Mouse (Mus musculus) kidney, adult 11 months (tissue): Measurements from ENCODE around the gene Fam117b.

Experiments
- DNase-seq: peaks from one replicate; pipeline ENCODE4 v3.0.0; 2022

The Fam117b gene

DNA sequence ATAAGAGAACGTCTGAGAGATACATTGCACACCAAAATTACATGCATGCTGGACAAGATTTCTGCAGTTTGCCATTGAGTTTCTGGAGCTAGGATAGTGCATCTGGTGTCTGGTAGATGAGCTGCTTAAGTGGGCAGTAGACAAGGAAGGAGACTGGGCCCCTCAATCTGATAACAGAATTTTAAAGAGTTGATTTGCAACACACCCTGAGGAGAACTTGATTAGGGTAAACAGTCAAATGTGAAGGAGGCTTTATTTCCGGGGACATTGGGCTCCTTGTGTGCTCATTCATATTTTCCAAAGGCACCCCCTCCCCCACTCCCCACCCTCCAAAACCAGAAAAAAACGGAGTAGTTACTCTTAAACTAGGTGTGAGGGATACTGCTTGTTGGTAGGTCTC, 2.0 kb downstream of the Fam117b start:
- DNase-seq, result no peak

DNA sequence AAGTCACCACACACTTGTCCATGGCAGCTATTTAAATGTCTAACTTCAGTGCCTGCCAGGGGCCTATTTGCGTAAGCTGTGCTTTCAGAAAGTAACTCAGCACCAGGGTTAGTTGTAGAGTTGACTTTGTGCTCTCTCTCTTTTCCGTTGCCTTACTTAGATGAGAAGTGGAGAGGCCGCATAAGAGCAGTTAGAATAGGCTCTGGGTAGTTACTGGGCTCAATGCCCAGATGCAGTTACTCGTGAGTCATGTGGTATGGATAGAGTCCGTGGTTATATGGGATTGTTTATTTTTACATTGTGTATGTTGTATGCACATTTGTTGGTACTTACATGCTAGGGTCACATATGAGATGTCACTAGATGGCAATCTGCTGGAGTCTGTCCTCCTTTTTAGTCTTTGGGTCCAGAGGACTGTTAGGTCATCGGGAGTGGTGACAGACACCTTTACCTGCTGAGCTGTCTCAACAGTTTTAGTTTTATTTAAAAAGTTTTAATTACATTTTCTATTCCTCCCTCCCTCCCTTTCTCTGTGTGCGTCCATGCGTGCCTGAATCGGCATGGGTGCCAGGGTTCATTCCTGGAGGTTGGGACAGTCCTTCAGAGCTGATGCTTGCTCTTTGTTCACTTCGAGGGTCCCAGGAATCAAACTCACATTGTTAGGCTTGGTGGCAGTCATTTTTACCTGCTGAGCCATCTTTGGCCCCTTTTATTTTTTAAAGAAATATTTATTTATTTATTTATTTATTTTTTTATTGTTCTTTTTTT, 3.2 kb downstream of the Fam117b start:
- no peak for DNase-seq

DNA sequence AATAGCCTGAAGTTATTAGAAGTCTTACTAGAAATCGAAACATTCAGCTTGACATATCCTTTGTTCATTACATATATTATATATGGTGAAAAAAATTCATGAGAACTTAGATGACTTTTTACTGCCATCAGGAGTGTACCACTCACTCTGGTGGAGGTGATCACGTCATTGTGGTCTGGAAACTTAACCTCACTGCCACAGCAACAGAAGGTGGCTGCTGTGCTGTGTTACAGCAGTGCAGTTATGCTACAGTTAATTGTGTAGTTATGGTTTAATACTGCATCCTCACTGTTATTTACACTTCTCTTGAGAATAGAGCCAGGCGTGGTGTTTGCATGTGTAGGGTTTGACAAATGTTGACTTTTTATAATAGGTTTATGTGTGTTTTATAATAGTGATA, 4.6 kb downstream of the Fam117b start:
- no peak for DNase-seq

DNA sequence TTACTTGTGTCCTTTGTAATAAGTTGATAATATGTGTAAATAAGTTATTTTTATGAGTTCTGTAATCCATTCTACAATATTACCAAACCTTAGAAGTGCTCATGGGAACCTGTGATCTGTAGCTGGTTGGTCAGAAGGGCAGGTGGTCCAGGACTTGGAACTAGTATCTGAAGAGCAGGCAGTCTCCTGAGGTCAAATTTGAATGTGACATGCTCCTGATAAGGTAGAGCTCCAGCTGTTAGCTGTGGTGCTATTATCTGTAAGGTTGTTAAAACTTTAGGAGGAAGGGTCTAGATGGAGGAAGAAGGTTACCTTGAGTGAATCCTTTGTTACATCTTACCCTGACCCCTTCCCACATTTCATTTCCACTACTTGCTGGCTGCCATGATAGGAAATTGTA, 5.3 kb downstream of the Fam117b start:
- DNase-seq, result no peak

DNA sequence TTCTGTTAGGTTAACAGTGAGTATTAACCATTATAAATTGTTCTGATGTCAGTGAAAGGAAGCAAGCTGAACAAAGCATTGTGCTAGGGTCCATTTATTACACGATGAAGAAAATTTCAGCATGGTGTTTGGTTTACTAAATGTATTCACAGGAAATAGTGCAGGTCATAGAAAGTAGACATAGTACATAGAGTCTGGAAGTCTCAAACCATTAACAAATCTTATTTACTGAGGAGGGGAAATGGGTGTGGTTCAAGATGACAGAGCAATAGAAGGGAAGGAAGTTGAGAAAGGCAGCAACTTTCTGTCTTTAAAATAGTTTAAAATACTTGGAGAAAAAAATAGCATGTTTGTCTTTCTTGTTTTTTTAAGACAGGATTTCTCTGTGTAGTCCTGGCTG, 10.4 kb downstream of the Fam117b start:
- no peak for DNase-seq

DNA sequence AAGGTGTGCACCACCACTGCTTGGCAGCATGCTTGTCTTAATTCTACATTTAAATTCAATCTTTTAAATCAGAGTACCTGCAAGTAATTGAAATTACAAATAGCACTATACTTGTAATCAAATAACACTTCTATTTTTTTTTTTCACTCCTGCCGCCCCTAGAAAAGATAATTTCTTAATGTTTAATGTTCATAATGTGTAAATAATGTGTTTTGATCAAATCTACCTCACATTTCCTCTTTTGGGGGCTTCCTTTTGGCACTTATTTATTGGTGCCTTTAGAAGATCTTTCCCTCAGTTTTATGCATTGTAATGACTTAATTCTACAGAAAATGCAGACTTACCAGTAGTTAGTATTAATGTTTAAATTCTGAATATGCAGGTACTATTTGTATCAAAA, 10.9 kb downstream of the Fam117b start:
- no peak for DNase-seq

DNA sequence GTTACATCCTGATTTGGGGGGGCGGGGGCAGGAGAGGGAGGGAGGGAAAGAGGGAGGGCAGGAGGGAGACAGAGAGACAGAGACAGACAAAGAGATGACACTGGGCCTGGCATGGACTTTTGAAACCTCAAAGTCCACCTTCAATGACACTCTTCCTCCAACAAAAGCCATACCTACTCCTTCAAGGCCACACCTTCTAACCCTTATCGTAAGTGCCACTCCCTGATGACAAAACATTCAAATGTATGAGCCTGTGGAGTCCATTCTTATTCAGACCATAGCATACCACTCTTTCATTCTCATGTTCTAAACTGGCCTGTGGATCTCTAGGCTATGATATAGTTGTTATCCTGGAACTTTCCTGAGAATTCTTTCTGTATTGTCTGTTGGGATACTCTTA, 11.6 kb downstream of the Fam117b start:
- DNase-seq, result no peak

DNA sequence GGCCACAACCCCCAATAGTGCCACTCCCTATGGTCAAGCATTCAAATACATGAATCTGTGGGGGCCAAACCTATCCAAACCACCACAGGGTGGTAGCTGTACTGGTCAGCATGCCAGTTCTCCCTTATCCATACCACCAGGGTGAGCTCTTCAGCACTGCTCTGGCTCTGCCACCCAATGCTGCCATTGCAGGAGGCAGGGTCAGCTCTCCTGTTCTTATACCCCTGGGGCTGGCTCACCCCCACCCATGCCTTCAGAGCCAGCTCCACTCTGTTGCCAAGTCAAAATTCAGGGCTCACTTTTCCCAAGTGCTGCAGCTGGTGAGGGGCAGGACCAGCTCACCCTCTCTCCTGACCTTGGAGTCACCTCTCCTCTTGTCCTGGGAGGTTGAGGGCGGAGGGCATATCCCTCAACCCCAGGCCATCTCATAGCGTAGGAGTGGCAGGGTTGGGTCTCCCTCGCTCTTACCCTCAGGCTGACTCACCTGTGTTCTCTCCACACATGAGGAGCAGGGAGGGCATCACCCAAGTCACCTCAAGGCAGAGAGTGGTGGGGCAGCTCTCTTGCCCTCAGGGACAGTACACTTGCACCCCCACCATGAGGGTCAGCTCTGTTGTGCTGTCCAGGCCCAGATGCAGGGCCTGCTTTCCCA, 13.3 kb downstream of the Fam117b start:
- DNase-seq, result no peak

DNA sequence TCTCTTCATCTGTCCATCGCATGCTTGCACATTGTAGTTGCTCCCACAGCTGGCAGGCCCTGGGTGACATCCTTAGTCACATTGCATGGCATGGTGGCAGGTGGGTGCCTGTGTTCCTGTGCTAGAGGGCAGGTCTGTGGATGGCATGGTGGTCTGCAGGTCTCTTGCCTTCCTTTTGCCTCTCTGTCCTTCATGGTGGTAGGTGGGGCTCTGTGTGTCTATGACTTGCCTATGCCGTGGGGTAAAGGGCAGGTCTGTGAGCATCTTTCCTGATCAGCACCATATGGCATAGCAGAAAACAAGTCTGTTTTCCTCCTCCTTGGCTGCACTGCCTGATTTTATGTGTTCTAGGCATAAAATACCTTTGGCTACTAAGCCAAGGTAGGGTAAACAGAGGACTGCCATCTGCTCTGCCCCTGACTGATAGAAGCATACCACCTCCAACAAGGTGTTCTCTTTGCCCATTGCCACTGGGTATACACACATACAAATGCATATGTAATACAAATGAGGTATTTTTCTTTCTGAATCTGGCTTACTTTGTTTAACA, 14.4 kb downstream of the Fam117b start:
- no peak for DNase-seq

DNA sequence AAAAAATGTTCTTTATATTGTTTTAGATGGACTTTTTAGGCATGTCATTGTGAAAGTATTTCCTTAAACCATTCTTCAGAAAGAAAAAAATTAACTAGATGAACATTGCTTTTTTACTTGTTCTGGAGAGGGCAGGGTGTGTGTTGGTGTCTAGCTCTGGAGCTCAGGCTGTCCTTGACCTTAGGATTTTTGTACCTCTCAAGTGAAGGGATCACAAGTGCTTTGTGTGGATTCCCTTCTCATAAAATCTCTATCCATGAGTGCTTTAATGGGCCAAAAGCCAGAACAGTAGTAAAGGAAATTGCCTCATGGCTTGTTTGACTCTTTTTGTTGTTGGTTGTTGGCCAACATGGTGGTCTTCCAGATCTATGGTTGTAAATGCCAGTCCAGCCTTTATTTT, 18.1 kb downstream of the Fam117b start:
- DNase-seq, result no peak

DNA sequence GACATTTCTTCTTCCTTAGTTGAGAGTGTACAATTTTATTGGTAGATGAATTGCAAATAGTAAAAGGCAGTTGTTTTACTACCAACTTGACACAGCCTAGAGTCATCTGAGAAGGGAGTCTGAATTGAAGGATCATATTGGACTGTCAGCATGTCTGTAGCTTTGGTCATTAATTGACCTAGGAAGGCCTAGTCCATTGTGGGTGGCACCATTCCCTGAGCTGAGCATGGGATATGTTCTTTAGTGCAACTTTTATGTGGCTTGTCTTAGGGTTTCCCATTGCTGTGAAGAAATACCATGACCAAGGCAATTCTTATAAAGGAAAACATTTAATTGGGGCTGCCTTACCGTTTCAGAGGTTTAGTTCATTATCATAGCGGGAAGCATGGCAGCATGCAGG, 20.2 kb downstream of the Fam117b start:
- no peak for DNase-seq

DNA sequence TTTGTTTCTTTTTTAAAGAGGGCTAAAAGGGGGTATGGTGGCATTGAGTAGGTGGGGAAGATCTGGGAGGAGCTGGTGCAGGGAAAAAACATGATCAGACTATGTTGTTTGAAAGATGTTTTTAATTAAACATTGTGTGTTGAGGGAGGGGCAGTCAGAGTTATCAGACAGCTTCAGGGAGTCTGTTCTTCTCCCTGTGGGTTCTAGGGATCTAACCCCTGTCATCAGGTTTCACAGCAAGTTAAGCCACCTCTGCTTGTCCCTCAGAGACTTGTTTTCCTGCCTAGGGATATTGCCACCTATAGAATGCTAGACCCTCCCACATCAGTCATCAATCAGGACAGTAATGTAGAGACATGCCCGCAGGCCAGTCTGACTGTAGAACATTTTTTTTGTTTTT, 28.3 kb downstream of the Fam117b start:
- no peak for DNase-seq

DNA sequence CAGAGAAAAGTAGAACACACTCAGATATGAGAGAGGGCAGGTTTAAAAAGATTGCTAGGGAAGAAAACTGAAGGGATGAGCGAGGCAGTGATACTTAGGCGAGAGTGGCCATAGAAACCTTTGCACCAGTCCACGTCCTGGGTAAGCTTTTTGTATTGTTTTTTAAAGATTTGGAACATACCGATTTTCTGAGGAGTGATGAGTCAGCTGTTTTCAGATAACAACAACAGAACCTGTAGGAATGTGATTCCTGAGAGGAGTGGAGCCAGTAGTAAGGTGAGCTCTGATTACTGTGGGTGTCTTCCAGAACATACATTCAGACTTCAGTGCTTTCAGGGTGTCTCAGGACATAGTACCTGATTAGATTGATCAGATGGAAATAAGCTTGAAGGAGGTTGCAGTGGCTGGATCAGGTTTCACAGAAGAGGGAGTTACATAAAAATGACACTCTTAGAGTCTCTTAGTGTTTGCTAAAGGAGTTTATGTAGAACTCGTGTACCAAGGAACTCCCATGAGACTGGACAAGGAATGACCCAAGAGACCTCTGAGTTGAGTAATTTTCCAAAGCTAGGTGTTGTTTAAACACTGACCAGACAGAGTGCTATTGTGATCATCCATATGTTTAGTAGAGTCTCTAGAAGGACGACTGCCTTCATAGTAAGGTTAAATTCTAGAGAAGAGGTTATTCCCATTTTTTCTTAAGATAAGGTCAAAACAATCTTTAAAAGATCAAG, 29.4 kb downstream of the Fam117b start:
- no peak for DNase-seq

DNA sequence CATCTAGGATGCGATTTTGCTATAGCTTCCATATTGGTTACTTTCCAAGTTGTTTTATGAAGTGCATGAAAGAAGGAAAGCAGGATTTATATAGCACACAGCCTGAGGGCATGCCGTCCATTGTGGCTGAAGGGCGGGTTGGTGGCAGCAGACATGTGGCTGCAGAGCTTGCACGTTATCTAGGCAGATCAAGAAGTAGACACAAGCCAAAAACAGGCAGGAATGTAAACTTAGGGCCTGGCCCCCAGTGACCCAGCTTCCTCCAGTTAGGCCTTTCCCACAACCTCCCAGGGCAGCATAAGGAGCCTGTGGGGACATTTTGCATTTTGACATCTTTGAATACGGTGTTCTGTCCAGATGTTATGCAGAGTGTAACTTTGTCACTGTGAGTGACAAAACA, 31.0 kb downstream of the Fam117b start:
- no peak for DNase-seq

DNA sequence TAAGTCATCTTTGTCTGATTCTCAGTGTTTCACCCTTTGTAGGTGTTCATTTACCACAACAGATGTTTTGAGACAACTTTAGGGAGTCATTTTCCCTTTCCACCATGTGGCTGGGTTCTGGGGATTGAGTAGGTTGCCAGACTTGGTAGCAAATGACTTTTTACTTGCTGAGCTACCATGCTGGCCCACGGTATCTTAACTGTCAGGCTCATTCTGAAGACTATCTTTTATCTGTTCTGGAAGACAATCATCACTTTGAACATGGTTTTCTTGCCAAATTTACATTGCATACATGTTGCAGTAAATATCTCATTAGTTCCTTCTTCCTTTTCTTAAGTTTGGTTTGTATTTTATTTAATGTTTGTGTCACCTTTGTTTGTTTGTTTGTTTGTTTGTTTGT, 33.2 kb downstream of the Fam117b start:
- DNase-seq, result no peak

DNA sequence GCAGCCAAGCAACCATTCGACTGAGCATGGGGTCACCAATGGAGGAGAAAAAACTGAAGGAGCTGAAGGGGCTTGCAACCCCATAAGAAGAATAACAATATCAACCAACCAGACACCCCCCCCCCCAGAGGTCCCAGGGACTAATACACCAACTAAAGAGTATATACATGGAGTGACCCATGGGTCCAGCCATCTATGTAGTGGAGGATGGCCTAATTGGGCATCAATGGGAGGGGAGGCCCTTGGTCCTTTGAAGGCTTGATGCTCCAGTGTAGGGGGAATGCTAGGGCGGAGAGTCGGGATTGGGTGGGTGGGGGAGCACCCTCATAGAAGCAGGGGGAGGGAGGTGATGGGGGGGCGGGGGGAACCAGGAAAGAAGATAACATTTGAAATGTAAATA, 34.7 kb downstream of the Fam117b start:
- DNase-seq, result no peak

DNA sequence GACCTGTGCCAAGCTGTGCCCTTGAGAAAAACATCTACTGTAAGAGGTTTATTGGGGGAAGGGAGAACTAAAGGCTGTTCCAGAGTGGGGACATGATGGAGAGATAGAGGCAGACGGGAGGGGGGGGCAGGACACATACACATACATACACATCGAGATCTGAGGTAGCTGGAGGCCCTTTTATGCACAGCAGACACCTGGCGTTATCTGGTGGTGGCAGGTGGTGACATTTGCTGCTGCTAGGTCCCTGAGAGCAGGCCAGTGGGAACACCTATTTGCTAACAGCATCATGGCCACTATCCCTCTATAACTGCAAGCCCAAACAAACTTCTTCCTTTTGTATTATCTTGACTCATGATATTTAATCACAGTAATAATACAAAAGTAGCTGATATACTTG, 44.4 kb downstream of the Fam117b start:
- DNase-seq, result no peak

DNA sequence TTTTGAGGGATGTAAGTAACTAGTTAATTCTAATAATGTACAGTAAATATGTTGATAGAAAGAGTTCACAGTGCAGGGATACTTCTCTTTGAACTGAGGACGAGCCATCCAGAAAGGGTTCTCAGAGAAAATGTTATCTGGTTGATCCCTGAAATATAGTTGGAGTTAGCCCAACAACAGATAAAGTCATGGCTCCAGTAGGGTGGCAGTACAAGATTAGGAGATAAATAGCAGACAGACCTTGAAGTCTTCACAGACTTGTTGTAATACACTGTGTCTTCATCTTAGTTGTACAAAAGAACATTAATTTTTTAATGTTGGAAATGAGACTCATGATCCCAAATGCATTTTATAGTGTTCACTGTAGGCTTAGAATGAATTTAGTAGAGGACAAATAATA, 47.1 kb downstream of the Fam117b start:
- DNase-seq, result no peak

DNA sequence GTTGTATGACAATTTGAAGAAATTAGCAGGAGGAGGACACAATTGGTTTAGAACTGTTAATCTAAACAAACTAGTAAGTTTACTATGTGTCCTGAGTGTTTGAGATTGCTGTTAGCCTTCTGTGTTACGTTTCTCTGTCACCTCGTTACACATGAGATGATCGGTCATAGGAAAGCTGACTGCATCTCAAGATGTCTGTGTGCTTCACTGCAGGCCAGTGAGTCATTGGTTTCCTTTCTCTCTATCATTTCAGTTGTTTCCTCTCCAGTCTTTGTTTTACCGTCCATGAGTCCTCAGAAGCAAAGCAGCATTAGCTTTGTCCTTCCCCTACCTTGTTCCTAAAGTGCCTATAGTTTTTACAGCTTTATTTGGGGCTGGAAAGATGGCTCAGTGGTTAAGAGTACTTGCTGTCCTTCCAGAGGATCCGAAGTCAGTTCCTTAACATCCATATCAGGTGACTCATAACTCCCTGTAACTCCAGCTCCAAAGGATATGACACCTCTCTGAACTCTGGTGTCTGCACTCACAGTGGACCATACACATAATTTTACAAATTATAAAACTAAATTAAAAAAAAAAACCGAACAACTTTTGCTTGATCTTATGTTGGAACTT, 53.5 kb downstream of the Fam117b start:
- no peak for DNase-seq

DNA sequence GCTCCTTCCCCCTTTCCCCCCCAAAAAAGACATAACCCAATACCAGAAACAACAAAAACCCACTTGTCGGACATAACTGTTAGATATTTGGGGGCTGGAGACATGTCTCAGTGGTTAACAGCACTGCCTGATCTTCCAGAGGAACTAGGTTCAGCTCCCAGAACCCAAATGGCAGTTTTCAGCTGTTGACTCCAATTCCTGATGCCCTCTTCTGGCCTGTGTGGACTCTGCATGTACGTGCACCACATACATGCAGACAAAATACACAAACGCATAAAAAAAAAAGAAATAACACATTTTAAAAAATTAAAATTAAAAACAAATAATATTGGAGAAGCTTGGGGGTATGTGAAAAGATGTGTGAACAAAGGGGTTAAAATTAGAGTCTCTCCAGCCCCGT, 54.5 kb downstream of the Fam117b start:
- DNase-seq, result no peak

DNA sequence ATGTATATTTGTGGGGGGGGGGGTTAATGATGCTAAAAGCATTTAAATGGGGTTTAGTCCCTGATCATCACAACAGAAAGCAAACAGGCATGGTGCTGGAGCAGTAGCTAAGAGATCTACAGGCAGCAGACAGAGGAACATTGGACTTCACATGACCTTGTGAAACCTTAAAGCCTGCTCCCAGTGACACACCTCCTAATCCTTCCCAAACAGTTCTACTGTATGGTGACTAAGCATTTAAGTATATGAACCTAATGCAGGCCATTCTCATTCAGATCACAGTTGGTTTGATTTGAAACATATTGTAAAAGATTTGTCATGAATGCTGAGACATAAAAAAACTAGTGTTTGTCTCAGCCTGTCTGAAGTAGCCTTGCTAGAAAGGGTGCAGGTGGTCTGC, 73.8 kb downstream of the Fam117b start:
- no peak for DNase-seq

DNA sequence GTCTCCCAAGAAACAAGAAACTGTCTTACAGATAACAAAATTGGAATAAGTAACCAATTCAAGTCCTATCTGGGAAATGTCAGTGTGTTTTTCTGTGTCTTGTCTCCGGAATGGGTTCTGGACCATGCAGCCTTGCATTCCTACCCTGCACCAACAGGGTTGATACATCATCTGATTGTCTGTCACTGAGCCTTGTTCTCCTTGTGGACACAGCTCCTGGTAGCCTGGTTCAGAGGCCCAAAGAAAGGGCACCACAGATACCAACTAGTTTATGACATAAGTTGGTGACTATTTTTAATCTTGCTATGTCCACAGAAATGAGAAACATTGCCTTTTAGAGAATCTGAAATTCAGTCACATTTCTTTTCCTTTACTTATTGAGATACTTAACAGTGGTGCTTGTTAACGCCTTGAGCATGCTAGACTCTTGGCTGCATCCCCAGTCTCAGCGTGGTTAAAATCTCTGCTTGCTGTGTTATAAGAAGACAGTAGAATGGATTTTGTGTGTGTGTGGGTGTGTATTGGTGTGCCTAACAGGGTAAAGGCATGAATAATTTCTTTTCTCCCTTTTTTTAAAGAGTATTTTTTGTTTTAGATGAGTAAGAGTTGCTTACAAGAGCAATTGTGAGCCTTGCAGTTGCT, 74.7 kb downstream of the Fam117b start:
- no peak for DNase-seq

DNA sequence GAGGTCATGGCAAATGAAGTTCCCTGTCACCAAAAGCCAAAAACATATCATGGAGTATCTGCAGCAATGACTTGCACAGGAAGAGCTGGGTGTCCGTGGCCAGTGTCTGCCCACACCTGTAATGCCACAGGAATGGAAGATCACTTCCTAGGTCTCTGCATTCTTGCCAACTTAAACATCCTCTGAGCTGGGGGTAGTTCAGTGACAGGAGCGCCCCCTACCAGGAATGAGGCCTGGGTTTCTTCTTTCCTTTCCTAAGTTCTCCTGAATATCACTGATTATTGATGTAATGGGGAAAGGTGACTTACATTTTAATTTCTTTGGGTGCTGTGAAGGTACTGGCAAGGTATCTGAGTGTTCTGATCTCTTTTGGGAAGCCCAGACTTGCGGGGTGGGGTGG, 82.8 kb downstream of the Fam117b start:
- no peak for DNase-seq
